Mouse (Mus musculus) CH12.LX (cell line): ENCODE measurements around the gene Clpb. TPM values are rescaled to one million over a fixed set of nuclear protein-coding genes. Genes with fewer than 3 reads are reported as not detected.

ENCODE experiments used
- DNase-seq: peaks from one replicate; pipeline ENCODE4 v3.0.0-alpha.2; 2013; ENCODE audit errors: extremely low read depth
- H3K27ac ChIP-seq: 2 replicates; pipeline ENCODE4 v1.5.1; 2012; ENCODE audit warnings: low read depth, mild to moderate bottlenecking, control low read depth, moderate library complexity; ENCODE audit not compliant: insufficient read depth
- H3K27me3 ChIP-seq: replicated peaks from 2 replicates; pipeline ENCODE3; 2012; ENCODE audit warnings: inconsistent platforms
- H3K36me3 ChIP-seq, 2 experiments: replicated peaks in 1 of 2; 2 replicates each; pipeline versions ENCODE3 to v1.6.1; 2012; ENCODE audit warnings: inconsistent platforms in 1 of 2, low read length in 1 of 2, mild to moderate bottlenecking in 1 of 2, mixed read lengths in 1 of 2, moderate library complexity in 1 of 2; ENCODE audit not compliant: control insufficient read depth in 1 of 2, insufficient read depth in 1 of 2
- H3K4me1 ChIP-seq, 2 experiments: 2 replicates each; pipeline ENCODE4 v1.6.1; 2012; ENCODE audit warnings: inconsistent platforms in 1 of 2, moderate library complexity in 1 of 2; ENCODE audit not compliant: insufficient read depth in 2 of 2, control insufficient read depth in 1 of 2
- H3K4me2 ChIP-seq: 2 replicates; pipeline ENCODE4 v1.6.1; 2012; ENCODE audit warnings: low read depth, mild to moderate bottlenecking, control low read depth; ENCODE audit not compliant: poor library complexity, insufficient read depth, severe bottlenecking
- H3K4me3 ChIP-seq, 3 experiments: fragments of 150-350 bp in 1 of 3; sonication (generic) in 1 of 3; replicated peaks in 1 of 3; 2 replicates each; pipeline versions ENCODE3 to v1.5.1; 2011 to 2012; ENCODE audit warnings: low read depth in 2 of 3, low read length in 2 of 3, mild to moderate bottlenecking in 2 of 3, moderate library complexity in 2 of 3, control low read depth in 1 of 3, improper control_type of control experiment in 1 of 3, inconsistent platforms in 1 of 3, mixed read lengths in 1 of 3; ENCODE audit not compliant: poor library complexity in 1 of 3
- H3K79me2 ChIP-seq: replicated peaks from 2 replicates; pipeline ENCODE4 v1.6.1; 2012; ENCODE audit warnings: mild to moderate bottlenecking, moderate library complexity; ENCODE audit not compliant: control insufficient read depth, poor library complexity, insufficient read depth, severe bottlenecking; ENCODE audit errors: extremely low read depth
- H3K9ac ChIP-seq: 2 replicates; pipeline ENCODE4 v1.6.1; 2012; ENCODE audit warnings: low read depth, mild to moderate bottlenecking, control low read depth, moderate library complexity; ENCODE audit not compliant: insufficient read depth
- H3K9me3 ChIP-seq: replicated peaks from 2 replicates; pipeline ENCODE3; 2012; ENCODE audit warnings: low read length, inconsistent platforms, mixed read lengths
- BHLHE40 ChIP-seq: IDR thresholded peaks from 2 replicates; pipeline ENCODE4 v1.6.1; 2011; ENCODE audit warnings: mild to moderate bottlenecking, low read depth, low read length, improper control_type of control experiment
- CHD1 ChIP-seq: IDR thresholded peaks from 2 replicates; pipeline ENCODE4 v1.6.1; 2012; ENCODE audit warnings: low read depth, low read length, improper control_type of control experiment, inconsistent platforms
- CHD2 ChIP-seq: IDR thresholded peaks from 2 replicates; pipeline ENCODE4 v1.6.1; 2011; ENCODE audit warnings: low read length, improper control_type of control experiment
- E2F4 ChIP-seq: IDR thresholded peaks from 2 replicates; pipeline ENCODE4 v1.6.1; 2011; ENCODE audit warnings: low read depth, low read length, improper control_type of control experiment; ENCODE audit not compliant: insufficient replicate concordance
- ELF1 ChIP-seq: IDR thresholded peaks from 2 replicates; pipeline ENCODE4 v1.6.1; 2014; ENCODE audit warnings: low read depth, mild to moderate bottlenecking, inconsistent platforms, low read length, improper control_type of control experiment
- EP300 ChIP-seq: IDR thresholded peaks from 2 replicates; pipeline ENCODE4 v1.6.1; 2011; ENCODE audit warnings: low read length, improper control_type of control experiment
- ETS1 ChIP-seq: conservative IDR thresholded peaks from 2 replicates; pipeline ENCODE4 v1.6.1; 2012; ENCODE audit warnings: low read depth, mild to moderate bottlenecking, inconsistent platforms, low read length, improper control_type of control experiment, moderate library complexity
- GABPA ChIP-seq: IDR thresholded peaks from 2 replicates; pipeline ENCODE4 v1.6.1; 2012; ENCODE audit warnings: low read depth, low read length, improper control_type of control experiment, inconsistent platforms; ENCODE audit not compliant: insufficient replicate concordance
- MXI1 ChIP-seq: IDR thresholded peaks from 2 replicates; pipeline ENCODE4 v1.6.1; 2011; ENCODE audit warnings: mild to moderate bottlenecking, low read depth, low read length, improper control_type of control experiment
- NELFE ChIP-seq: IDR thresholded peaks from 2 replicates; pipeline ENCODE4 v1.6.1; 2011; ENCODE audit warnings: low read depth, low read length, improper control_type of control experiment
- NRF1 ChIP-seq: IDR thresholded peaks from 2 replicates; pipeline ENCODE4 v1.6.1; 2014; ENCODE audit warnings: low read depth, mild to moderate bottlenecking, inconsistent platforms, low read length, improper control_type of control experiment, moderate library complexity
- PAX5 ChIP-seq: IDR thresholded peaks from 2 replicates; pipeline ENCODE4 v1.6.1; 2012; ENCODE audit warnings: low read length, inconsistent platforms, mixed read lengths
- RAD21 ChIP-seq: IDR thresholded peaks from 2 replicates; pipeline ENCODE4 v1.6.1; 2011; ENCODE audit warnings: low read depth, mild to moderate bottlenecking, low read length, improper control_type of control experiment, moderate library complexity
- SMC3 ChIP-seq: IDR thresholded peaks from 2 replicates; pipeline ENCODE4 v1.6.1; 2011; ENCODE audit warnings: low read depth, low read length, improper control_type of control experiment
- TCF12 ChIP-seq: IDR thresholded peaks from 2 replicates; pipeline ENCODE4 v1.6.1; 2014; ENCODE audit warnings: low read depth, mild to moderate bottlenecking, inconsistent platforms, low read length, improper control_type of control experiment
- USF2 ChIP-seq: conservative IDR thresholded peaks from 2 replicates; pipeline ENCODE4 v1.6.1; 2011; ENCODE audit warnings: low read depth, low read length, improper control_type of control experiment
- ZKSCAN1 ChIP-seq: IDR thresholded peaks from 2 replicates; pipeline ENCODE4 v1.6.1; 2012; ENCODE audit warnings: low read depth, inconsistent platforms, low read length, improper control_type of control experiment, borderline replicate concordance
- ZNF384 ChIP-seq: IDR thresholded peaks from 2 replicates; pipeline ENCODE4 v1.6.1; 2012; ENCODE audit warnings: low read depth, low read length, improper control_type of control experiment, inconsistent platforms
- dilution Hi-C: fragments of 300-500 bp; cut with MboI; formaldehyde crosslinking; loops from 2 replicates; pipeline ENCODE4 v1.14.3; 2020; ENCODE audit warnings: low sequenced_read_pairs; ENCODE audit not compliant: extremely low pct_unique_long_range_greater_than_20kb, extremely low pct_ligation_motif_present
- in situ Hi-C: fragments of 300-500 bp; cut with MboI; formaldehyde crosslinking; loops from 3 replicates; pipeline ENCODE4 v1.14.3; 2019; ENCODE audit warnings: low sequenced_read_pairs, low pct_ligation_motif_present, low pct_unique_long_range_greater_than_20kb, mixed read lengths
- polyA plus RNA-seq: library from polyadenylated mRNA; unstranded; fragments of >175 nt; gene quantifications from 2 replicates; pipeline ENCODE4 v1.2.1, GENCODE M21; 2012; ENCODE audit warnings: low read depth; ENCODE audit not compliant: insufficient read length
- total RNA-seq, 2 experiments: library from RNA; depleted of rRNA; stranded (reverse); fragments of 300-350 nt in 1 of 2; fragments of >200 nt in 1 of 2; gene quantifications; 2 replicates each; pipeline ENCODE4 v1.2.3; 2012 to 2014

Clpb gene
- total and polyA plus RNA-seq, 3 experiments, result 25.5 to 68.4 (median 41.7) TPM

DNA sequence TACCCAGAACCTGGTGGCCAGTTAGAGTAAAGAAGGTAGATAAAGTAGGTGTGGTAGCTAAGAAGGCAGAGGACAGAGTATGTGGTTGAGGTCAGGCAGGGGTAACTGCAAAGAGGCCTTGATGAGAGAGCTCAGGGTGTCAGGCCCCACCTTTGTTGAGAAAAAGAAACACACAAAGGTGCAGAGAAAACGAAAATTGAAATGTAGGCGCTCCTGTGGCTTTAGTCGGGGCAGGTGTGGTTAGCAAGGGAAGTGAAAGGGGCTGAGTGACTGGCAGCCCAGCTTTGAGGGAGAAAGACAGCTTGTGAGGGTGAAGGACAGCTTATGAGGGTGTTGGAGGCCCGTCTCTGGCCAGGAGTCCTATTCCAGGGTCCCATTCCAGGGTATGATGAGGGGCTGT, 28.9 kb upstream of the Clpb start:
- dilution Hi-C loops, result no loop called here
- Histone ChIP-seq H3K79me2 (no peaks in the 10 kb centered on the region), H3K9ac (no peak overlapping the region), H3K27ac (no peak overlapping the region), H3K4me2 (no peak overlapping the region), H3K9me3 (peaks cover 8% of the 10 kb centered on the region), H3K27me3 (peaks cover 13% of the 10 kb centered on the region), H3K36me3 (no peaks in the 10 kb centered on the region), H3K4me3 (no peak overlapping the region), H3K4me1 (peaks cover 0 to 6% of the 10 kb centered on the region in 2 experiments; a peak in 1 of 4 replicates)
- peak; percentile 4 for DNase-seq
- TF ChIP-seq ELF1 (no peak), GABPA (no peak), RAD21 (no peak)
- in situ Hi-C loops, result no loop called here

DNA sequence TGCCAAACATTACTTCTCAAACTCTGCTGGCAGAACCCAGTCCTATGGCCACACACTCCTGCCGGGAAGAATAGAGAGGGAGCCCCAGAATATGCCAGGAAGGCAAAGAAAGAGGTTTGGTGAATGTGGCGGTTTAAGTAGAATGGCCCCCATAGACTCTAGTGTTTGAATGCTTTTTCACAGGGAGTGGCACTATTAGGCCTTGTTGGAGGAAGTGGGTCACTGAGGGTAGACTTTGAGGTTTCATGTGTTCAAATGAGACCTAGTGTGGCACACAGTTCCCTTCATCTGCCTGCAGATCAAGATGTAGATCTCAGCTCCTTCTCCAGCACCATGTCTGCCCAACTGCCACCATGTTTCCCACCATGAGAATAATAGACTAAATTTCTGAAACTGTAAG, 27.4 kb upstream of the Clpb start:
- Histone ChIP-seq H3K79me2 (no peaks in the 10 kb centered on the region), H3K9me3 (peaks cover 8% of the 10 kb centered on the region), H3K27ac (no peak overlapping the region)
- no peak for DNase-seq
- in situ Hi-C loops, result no loop called here
- TF ChIP-seq USF2, result no peak
- TF ChIP-seq BHLHE40, result no peak
- no peak for TF ChIP-seq ETS1
- TF ChIP-seq GABPA, result no peak
- TF ChIP-seq SMC3, result no peak
- TF ChIP-seq TCF12, result no peak
- TF ChIP-seq PAX5, result no peak
- TF ChIP-seq MXI1, result no peak
- TF ChIP-seq CHD2, result no peak
- no peak for TF ChIP-seq ZKSCAN1
- no peak for TF ChIP-seq ZNF384
- TF ChIP-seq NELFE, result no peak
- TF ChIP-seq EP300, result no peak
- TF ChIP-seq NRF1, result no peak
- TF ChIP-seq E2F4, result no peak
- TF ChIP-seq CHD1, result no peak
- TF ChIP-seq, all 38 proteins: peak for 0
- Histone ChIP-seq H3K27me3 (peaks cover 13% of the 10 kb centered on the region), H3K9ac (no peak overlapping the region), H3K4me1 (peaks cover 0 to 6% of the 10 kb centered on the region in 2 experiments; a peak in 1 of 4 replicates), H3K4me2 (no peak overlapping the region), H3K4me3 (no peak overlapping the region), H3K36me3 (no peaks in the 10 kb centered on the region)
- dilution Hi-C loops, result no loop called here
